Mouse (Mus musculus): ENCODE data around the gene Relb. TPM values are rescaled to one million over a fixed set of nuclear protein-coding genes. Genes with fewer than 3 reads are reported as not detected.

Gene Relb
- 1 to 10 TPM; 5.1 to 7.9 TPM for total RNA-seq (2021)
- long read RNA-seq, experiment 1, transcript Relb-201 (11 exons, 2,200 nt) = major isoform, 5 of 9 reads
- long read RNA-seq, experiment 1, partial matches to known transcripts = 1 of 9 reads
- long read RNA-seq, experiment 1, other reads (novel, unspliced or antisense) = 3 of 9 reads
- long read RNA-seq, experiment 2, transcript Relb-201 (11 exons, 2,200 nt) = major isoform, 11 of 17 reads
- long read RNA-seq, experiment 2, partial matches to known transcripts = 0 of 17 reads
- long read RNA-seq, experiment 2, other reads (novel, unspliced or antisense) = 6 of 17 reads

DNA sequence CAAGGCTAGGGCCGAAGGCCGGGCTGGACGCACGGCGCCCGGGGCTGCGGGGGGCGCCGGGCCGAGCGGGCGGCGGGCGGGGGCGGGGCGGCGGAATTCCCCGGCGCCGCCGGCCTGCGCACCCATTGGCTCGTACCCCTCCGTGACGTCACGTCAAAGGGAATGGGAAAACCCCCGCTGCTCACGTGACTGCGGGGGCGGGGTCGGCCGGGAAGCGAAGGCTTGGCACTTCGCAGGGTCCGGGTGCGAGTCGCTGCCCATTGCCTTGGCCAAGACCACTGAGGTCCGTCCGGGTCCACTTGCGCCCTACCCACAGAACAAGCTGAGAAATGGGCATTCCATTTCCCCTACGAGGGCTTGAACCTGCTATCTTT, at the start of gene Relb:
Relb (minus strand) TSS at position 78 of the 374 bp plus-strand sequence.
- Histone ChIP-seq H3K27ac (peak within 1 kb of the TSS; percentile 97), H3K4me3 (peak within 1 kb of the TSS; percentile 98)
- DNase-seq = peak; percentile 95
- TF ChIP-seq CTCF (IDR thresholded peaks at IDR 0.05) = no peak
- intact Hi-C loops (cut with DNase I) = no loop called here

DNA sequence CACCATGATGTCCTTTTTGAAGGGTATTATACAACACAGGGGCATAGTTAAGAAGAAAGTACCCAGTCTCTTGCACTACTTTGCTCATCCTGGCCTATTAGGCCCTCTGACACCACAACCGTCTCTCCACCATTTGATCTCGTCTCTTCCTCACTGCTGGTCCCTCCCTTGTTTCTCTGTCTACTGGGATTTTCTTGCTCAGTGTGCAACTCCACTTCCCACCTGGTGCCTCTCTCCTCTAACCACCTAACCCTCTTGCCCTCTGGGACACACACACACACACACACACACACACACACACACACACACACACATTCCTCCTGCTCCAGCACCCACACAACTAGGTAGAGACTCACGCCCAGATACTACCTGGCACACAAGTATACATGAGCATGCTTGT, 49.7 kb upstream of the Relb start:
- intact Hi-C loops (cut with DNase I) = no loop called here
- DNase-seq = no peak
- TF ChIP-seq CTCF (IDR thresholded peaks at IDR 0.05) = no peak

DNA sequence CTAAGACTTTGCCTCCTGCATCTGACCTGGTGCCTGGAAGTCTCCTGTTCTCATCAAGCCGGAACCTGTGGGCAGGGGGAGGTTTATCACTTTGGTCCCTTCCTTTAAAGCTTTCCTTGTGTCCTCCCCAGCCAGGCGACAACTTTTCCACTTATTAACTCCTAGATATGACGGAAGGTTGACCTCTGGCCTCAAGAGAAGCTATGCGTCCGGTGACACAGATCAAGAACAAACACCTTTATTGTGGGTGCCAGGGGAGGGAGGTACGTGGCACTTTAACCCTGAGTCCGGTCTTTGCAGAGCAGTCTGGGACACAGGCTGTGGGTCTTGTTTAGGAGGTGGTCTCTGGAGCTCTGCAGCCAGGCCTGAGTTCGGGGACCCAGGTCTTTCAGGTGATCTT, 48.6 kb upstream of the Relb start, which contains the start of gene Apoc2:
Apoc2 (minus strand) TSS at position 70 of the 400 bp plus-strand sequence.
- intact Hi-C loops (cut with DNase I) = no loop called here
- H3K27ac ChIP-seq = no peak within 1 kb of the TSS
- no peak within 1 kb of the TSS for H3K4me3 ChIP-seq
- TF ChIP-seq CTCF (IDR thresholded peaks at IDR 0.05) = no peak
- no peak for DNase-seq

More for the DNA sequence above, 49.7 kb upstream of the Relb start:
- Histone ChIP-seq H3K27ac (no peak overlapping the region), H3K4me3 (no peak overlapping the region)

DNA sequence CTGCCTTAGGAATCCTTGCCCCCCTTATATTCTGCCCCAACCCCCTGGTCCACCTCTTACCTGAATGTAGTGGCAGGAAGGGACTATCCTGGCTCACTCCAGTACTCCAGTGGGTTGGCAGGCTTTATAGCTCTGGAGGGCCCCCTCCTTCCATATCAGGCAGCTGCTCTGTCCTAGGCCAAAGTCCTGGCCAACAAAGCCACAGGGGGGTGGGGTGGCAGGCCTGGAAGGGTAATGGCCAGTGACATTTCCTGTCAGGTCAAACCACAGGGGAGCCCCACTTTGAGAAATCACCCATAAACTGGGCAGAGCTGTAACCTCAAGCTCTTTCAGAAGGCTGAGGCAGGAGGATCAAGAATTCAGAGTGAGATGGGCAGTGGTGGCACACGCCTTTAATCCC, 47.4 kb upstream of the Relb start:
- intact Hi-C loops (cut with DNase I) = no loop called here
- DNase-seq = no peak
- TF ChIP-seq CTCF (IDR thresholded peaks at IDR 0.05) = no peak

DNA sequence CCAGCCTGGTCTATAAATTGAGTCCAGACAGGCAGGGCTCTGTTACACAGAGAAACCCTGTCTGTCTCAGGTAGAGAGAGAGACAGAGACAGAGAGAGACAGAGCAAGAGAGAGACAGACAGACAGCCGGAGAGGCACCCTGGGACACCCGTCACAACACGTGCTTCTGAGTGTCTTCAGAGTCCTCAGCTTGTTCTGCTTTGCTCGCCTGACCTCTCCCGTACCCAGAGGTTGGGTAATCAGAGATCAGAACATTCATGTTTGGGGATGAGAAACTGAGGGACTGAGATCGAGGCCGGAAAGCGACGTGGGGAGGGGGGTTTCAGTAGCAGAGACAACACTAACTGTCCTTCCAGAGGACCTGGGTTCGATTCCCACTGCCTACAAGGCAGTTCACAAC, 46.6 kb upstream of the Relb start:
- TF ChIP-seq CTCF (IDR thresholded peaks at IDR 0.05) = no peak
- intact Hi-C loops (cut with DNase I) = no loop called here

More for the DNA sequence above, 47.4 kb upstream of the Relb start:
- Histone ChIP-seq H3K4me3 (no peak overlapping the region), H3K27ac (no peak overlapping the region)

DNA sequence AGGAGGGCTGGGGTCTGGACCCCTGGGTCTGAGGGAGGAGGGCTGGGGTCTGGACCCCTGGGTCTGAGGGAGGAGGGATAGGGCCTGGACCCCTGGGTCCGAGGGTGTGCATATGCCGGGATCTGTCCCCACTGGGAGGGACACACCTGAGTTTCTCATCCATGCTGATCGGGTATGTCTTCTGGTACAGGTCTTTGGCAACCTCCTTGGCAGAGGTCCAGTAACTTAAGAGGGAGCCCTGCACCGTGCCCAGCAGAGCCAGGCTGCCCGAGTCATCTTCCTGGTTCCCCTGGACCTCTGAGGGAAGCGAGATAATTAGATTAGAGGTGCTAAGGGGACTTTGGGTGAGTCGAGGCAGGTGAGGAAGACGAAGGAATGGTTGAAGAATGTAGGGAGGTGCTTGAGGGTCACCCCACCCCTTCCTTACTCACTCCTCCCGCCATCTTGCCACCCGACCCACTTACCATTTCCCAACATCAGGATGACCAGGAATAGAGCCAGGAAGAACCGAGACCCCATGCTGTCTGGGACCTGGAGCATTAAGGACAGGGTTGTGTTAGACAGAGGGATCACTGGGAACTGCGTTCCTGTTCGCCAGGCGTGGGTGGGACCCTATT, 44.0 kb upstream of the Relb start:
- no peak overlapping the region for H3K4me3 ChIP-seq
- no peak for DNase-seq
- TF ChIP-seq CTCF (IDR thresholded peaks at IDR 0.05) = no peak
- intact Hi-C loops (cut with DNase I) = no loop called here
- no peak overlapping the region for H3K27ac ChIP-seq

More for the DNA sequence above, 46.6 kb upstream of the Relb start:
- no peak for DNase-seq
- H3K27ac ChIP-seq = no peak overlapping the region
- no peak overlapping the region for H3K4me3 ChIP-seq

DNA sequence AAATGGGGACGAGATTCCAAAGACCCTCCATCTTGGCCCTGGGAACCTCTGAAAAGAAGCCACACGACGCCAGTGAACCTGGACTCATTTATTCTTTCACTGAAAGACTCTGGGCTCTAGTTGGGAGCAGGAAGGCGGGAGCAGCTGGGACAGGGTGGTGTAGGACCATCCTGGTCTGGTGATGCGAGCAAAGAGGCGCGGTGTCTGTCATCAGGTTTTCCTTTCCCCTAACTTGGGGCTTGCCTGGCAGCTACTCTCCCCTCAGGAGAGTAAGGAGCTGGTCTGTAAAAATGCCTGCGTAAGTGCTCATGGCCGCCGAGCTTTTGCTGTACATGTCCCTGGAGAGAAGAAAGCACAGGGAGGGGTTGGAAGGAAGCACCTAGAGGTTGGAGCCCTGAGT, 42.3 kb upstream of the Relb start:
- intact Hi-C loops (cut with DNase I) = no loop called here

DNA sequence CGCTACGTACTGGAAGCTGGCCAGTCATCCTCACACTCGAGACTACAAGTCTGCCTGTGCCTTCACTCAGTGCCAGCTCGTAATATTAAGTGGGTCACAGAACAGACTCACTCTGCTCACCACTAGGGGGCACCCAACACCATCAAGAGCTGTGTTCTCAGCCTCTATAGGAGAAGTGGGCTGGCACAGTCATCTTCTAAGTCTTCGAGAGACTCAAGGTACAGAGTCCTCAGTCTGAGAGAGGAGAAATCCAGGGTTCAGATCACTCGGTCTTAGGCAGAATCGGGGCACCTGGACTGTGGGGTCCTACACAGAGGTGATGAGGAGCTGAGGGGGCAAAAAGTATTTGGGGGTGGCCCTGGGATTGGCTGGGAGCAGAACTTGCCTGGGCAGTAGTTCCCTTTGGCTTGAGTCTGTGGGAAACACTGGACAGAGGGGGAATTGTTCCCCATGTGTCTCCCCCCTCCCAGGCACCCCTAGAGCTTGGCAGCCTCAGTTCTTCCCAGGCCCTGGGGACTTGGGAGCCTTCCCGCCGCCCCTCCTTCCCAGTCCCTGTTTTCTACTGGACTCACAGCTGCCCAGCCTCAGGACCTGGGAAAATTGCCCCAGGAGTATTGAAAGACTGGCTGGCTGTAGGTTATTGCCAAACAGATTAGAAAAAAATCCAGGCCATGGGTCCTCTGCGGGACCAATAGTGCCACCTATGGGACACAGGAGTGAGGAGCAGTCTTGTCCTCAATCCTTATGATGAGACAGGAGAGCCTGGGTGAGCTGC, 39.9 kb upstream of the Relb start:
- H3K27ac ChIP-seq = peak overlapping the region; percentile 91
- peak overlapping the region; percentile 53 for H3K4me3 ChIP-seq
- intact Hi-C loops (cut with DNase I) = loop anchor here (1.0 to 2.0 kb wide), 2 partner anchors 32 to 44 kb away; no protein-coding TSS in a partner anchor
- peak; percentile 92 for TF ChIP-seq CTCF (IDR thresholded peaks at IDR 0.05)
- DNase-seq = peak; percentile 93

More for the DNA sequence above, 42.3 kb upstream of the Relb start:
- TF ChIP-seq CTCF (IDR thresholded peaks at IDR 0.05) = no peak
- no peak overlapping the region for H3K4me3 ChIP-seq
- H3K27ac ChIP-seq = no peak overlapping the region
- no peak for DNase-seq

DNA sequence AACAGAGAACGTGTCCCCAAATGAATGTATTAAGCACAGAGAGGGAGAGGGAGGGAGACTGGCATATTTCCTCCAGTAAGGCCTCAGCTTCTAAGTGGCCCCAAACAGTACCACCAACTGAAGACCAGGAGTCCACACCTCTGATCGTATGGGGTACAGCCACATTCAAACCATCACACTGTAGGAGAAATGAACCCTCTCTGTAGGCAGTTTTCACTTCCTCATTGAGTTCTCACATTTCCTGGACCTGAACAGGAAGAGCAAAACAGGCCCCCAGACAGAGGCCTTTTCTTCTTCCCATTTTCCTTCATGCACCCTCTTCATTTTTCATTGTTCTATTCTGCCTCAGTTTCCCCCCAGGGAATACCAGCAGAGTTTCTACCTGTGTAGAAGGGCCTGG, 38.2 kb upstream of the Relb start:
- intact Hi-C loops (cut with DNase I) = no loop called here
- TF ChIP-seq CTCF (IDR thresholded peaks at IDR 0.05) = no peak
- DNase-seq = no peak
- Histone ChIP-seq H3K27ac (no peak overlapping the region), H3K4me3 (no peak overlapping the region)

DNA sequence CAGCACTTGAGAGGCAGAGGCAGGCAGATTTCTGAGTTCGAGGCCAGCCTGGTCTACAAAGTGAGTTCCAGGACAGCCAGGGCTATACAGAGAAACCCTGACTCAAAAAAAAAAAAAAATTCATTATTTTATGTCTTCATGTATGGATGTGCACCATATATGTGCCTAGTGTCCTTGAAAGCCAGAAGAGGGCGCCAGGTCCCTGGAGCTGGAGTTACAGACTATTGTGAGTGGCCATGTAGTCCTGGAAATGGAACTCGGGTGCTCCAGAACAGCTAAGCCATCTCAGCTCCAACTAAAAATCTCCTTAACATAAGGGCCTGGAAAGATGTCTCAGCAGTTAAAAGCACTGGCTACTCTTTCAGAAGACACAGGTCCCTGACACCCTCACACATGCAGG, 37.5 kb upstream of the Relb start:
- intact Hi-C loops (cut with DNase I) = no loop called here
- peak; percentile 7; the same call in 1 of the 2 replicates for TF ChIP-seq CTCF (IDR thresholded peaks at IDR 0.05)
- no peak overlapping the region for H3K4me3 ChIP-seq
- no peak for DNase-seq
- peak overlapping the region; percentile 24; the same call in 1 of the 2 replicates for H3K27ac ChIP-seq

DNA sequence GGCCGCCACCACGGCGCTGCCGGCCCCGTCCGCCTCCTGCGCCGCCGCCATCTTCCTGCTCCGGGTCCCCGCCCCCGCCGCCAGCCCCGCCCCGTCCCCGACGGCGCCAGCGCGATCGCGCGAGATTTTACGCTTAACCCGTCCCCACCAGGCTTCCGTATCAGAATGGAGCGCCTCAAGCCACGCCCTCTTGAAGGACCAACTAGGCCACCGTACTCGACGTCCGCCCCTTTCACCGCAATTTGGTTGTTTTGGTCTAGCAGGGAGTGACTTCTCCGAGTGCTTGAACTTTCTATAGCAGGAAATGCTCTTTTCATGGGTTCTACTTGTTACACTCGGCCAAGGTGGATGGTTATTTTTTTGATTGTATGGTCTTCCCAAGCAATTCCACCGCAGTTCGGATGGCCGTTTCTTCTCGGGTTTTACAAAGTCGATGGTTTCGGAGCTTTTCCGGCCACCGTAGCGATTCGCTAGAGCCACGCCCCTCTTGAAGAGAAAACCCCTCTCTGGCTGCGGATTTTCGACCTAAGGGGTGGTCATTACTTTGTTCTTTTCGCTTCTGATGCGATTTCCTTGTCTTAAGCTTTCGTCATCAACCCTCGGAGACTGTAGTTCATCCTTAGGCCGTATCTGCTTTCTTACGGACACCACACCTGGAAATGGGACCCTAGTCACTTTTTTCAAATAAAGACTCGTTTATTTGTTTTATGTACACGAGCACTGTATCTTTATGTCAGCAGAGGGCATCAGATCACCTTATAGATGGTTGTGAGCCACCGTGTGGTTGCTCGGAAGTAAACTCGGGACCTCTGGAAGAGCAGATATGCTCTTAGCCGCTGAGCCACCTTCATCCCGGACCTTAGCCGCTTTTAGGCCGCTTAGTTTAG, 36.0 kb upstream of the Relb start, which contains the start of gene Clptm1:
Clptm1 (minus strand) TSS at position 79 of the 887 bp plus-strand sequence.
- H3K4me3 ChIP-seq = peak within 1 kb of the TSS; percentile 77
- peak within 1 kb of the TSS; percentile 92 for H3K27ac ChIP-seq
- DNase-seq = peak; percentile 98
- intact Hi-C loops (cut with DNase I) = no loop called here
- TF ChIP-seq CTCF (IDR thresholded peaks at IDR 0.05) = peak; percentile 29; the same call in 1 of the 2 replicates

DNA sequence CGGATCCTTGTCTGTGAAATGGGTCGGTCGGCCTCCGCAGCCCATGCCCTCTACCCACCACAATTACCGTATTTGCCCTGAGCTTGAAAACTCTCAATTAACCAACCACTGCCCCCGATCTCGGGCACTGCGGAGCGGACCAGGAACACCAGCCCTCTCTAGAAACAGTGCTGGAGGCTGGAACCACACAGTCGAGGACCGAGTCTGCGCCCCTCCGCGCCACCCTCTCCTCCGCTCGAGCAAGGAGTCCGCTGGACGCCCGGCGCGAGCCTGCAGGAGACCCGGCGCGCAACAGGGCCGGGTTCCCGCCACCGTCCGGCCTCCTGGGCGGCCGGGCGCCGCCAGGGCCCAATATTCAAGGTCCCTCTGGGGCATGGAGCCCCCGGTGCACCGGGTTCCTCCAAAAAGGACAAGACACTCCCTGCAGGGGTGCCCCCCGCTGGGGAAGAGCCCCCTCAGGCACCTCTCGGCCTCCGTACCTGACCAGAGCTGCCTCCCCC, 35.3 kb upstream of the Relb start:
- TF ChIP-seq CTCF (IDR thresholded peaks at IDR 0.05) = no peak; the same call in 1 of the 2 replicates
- H3K4me3 ChIP-seq = peak overlapping the region; percentile 77
- DNase-seq = no peak
- H3K27ac ChIP-seq = peak overlapping the region; percentile 92
- intact Hi-C loops (cut with DNase I) = no loop called here

All from gastrocnemius, adult 2 months (tissue).